Mouse (Mus musculus) CD4-positive, CD25-positive, alpha-beta regulatory T cell, adult 9 weeks (primary cell): ENCODE results near the gene Kif1a. TPM values are rescaled to one million over a fixed set of nuclear protein-coding genes. Genes with fewer than 3 reads are reported as not detected.

ENCODE experiments used
- polyA plus RNA-seq: library from polyadenylated mRNA; unstranded; fragments of 100-300 nt; shearing (Covaris generic); gene quantifications from one replicate; pipeline ENCODE4 v1.2.1, GENCODE M21; 2017

Gene Kif1a
- polyA plus RNA-seq = not detected

DNA sequence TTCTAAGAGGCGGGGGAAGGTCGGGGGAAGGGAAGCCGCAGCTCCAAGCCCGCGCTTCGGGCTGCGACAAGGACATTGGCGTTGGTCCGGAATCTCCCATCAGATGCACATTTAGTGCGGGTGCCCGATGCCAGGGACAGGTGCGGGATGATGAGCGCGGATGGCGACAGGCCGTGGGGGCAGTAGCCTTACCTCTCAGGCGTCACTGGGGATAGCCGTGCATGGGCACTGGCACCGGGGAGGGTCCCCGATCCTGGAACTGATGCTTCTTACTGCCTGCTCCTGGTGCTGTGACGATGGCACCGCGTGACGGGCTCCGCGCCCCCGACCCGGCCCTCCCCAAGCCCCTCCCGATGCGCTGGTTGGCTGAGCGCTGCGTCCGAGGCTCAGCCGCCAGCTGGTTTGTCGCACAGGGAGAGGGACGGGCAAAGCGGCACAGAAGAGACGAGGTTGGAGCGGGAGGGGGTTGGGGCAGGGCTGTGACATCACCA lies at the start of gene Kif1a:
Gene Kif1a, minus strand, starts transcription at position 381 of the 491 bp plus-strand sequence.

DNA sequence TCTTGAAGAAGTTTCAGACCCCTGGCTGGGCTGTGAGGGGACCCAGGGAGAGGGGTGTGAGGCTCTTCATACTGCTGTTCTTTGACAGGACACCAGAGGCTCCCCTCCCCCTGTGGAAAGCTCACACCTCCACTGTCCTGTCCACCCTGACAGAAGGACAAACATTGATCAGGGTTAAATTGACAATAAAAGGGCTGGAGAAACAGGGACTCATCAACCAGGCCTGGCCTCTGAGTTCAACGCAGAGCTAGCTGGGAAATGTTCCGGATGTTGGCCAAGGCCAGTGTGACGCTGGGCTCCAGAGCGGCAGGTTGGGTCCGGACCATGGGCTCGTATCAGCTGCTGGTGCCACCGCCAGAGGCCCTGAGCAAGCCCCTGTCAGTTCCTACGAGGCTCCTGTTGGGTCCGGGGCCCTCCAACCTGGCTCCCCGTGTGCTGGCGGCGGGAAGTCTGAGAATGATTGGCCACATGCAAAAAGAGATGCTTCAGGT lies 33.3 kb upstream of the Kif1a start, which contains the start of gene Agxt:
Gene Agxt, plus strand, starts transcription at position 205 of the 491 bp plus-strand sequence.

DNA sequence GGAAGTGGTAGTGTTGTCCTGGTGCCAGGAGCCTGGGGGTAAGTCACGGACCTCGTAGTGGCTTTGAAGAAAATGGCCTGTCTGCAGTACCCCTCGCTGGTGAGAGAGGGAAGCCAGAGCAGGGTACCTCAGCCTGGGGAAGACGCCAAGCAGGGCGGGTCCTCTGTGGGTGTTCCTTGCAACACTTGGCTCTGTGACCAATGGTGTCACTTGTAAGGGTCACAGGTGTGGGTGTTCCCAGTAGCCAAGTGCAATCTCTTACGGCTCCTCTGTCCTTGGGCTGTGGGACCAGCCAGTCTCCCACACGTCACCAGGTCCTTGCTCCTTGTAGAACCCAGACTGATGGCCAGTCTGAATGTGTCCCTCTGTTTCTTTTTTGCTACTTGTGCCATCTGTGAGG lies 95.7 kb downstream of the Kif1a start, which contains the start of gene Aqp12:
Gene Aqp12, plus strand, starts transcription at position 274 of the 400 bp plus-strand sequence.

Other genes starting within 250 kb of the Kif1a start
- gene Ankmy1, start 199.0 kb downstream of the Kif1a start, polyA plus RNA-seq = 1.6 TPM
- gene Dusp28, start 195.0 kb downstream of the Kif1a start, polyA plus RNA-seq = 3.5 TPM
- gene Rnpepl1, start 191.2 kb downstream of the Kif1a start, polyA plus RNA-seq = 14.2 TPM
- gene Capn10, start 167.6 kb downstream of the Kif1a start, polyA plus RNA-seq = 8.4 TPM
- 2.4 TPM for gene Gpr35, start 151.1 kb downstream of the Kif1a start, polyA plus RNA-seq
- not detected for gene Aqp12, start 95.6 kb downstream of the Kif1a start, polyA plus RNA-seq
- gene Agxt, start 33.3 kb upstream of the Kif1a start, polyA plus RNA-seq = not detected
- not detected for gene 2310007B03Rik, start 59.0 kb upstream of the Kif1a start, polyA plus RNA-seq
- not detected for gene Crocc2, start 66.8 kb upstream of the Kif1a start, polyA plus RNA-seq
- 0.15 TPM for gene Sned1, start 133.9 kb upstream of the Kif1a start, polyA plus RNA-seq
- 26.5 TPM for gene Mterf4, start 204.0 kb upstream of the Kif1a start, polyA plus RNA-seq
- gene Ppp1r7, start 240.9 kb upstream of the Kif1a start, polyA plus RNA-seq = 69.4 TPM
- gene Pask, start 241.5 kb upstream of the Kif1a start, polyA plus RNA-seq = 1.2 TPM